Mouse (Mus musculus): ENCODE measurements around the gene Gm20388.

GRCm38 (mm10) chr8:121623043-121623442 lies 1712.4 kb downstream of the Gm20388 start:
- TF ChIP-seq CTCF (IDR thresholded peaks at IDR 0.05; ENCODE audit: low read depth, low read length) (no peak), POLR2A (IDR thresholded peaks at IDR 0.05; ENCODE audit: insufficient read depth, low read length) (no peak)

All from ES-Bruce4 (cell line).